Mouse (Mus musculus) skeletal muscle tissue, postnatal 0 days (tissue): ENCODE data around the gene Gm10643. TPM values are rescaled to one million over a fixed set of nuclear protein-coding genes. Genes with fewer than 3 reads are reported as not detected.

Experiments
- microRNA counts: library from miRNA; unstranded; fragments of <30 nt; microRNA quantifications from one replicate; lab custom pipeline; 2015
- microRNA-seq, 2 experiments: library from miRNA; unstranded; fragments of <30 nt; microRNA quantifications; one replicate each; pipeline ENCODE4; 2016
- polyA plus RNA-seq: library from polyadenylated mRNA; unstranded; fragments of >200 nt; fragmentation: Nextera tagmentation; extraction: Ambion mirVana; gene quantifications from 2 replicates; pipeline ENCODE4 v1.2.1, GENCODE M21; 2015

Gene Gm10643
- 1.1 and 1.2 TPM in 2 replicates for polyA plus RNA-seq

DNA sequence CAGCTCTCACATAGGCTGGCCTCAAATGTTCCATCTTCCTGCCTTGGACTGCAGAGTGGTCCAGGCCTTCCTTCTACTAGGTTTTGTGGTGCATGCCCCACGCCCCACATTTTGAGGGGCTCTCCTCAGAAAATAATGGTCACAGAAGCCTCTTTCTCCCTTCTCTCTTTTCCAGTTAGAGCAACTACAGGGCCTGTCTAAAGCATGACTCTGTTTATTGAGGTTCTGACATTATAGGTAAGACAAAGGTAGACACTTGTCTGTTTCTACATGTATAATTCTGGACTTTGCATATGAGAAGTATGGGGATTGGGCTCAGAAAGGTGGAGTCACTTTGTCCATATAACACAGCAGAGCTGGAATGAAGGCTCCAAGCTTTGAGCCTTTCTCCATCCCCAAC, at the start of gene Gm10643:
Gene Gm10643, minus strand, starts transcription at position 101 of the 400 bp plus-strand sequence.

DNA sequence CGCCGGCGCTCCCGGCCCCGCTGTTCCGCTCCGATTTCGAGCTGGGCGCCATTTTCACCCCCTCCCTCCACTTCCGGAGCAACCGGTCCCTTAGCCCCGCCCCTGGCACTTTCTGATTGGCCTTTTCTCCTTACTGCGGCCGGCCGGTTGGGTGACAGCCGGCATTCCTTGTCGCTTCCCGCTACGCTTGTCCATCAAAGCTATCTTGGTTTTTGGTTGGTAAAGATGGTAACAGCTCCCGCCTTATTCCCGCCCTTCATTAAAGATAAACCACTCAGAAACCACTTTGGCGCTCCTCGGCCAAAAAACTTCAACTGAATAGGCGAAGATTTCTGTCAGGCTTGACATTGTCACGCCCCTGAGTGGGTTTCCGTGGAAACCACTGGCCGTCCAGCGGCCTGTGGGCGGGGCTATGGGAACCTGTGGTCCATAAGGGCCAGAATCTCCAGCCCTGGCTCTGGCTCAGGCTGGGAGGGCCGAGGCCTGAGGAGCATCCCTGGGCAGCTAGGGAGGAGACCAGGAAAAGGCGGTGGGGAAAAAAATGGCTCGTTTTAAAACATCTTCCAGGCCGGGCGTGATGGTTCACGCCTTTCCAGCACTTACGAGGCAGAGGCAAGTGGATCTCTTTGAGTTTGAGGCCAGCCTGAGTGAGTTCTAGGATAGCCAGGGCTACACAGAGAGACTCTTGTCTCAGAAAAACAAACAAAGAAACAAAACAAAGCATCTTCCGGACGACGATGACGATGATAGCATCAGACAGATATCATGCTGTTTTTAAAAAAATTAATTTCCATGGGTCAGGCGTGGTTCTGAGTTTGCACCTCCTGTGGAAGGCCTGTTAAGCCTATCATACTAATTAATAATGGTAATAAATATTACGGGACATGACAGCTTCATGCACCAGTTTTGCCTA, 40.0 kb upstream of the Gm10643 start, which contains the start of gene Dcaf15:
Gene Dcaf15, minus strand, starts transcription at position 72 of the 913 bp plus-strand sequence.

DNA sequence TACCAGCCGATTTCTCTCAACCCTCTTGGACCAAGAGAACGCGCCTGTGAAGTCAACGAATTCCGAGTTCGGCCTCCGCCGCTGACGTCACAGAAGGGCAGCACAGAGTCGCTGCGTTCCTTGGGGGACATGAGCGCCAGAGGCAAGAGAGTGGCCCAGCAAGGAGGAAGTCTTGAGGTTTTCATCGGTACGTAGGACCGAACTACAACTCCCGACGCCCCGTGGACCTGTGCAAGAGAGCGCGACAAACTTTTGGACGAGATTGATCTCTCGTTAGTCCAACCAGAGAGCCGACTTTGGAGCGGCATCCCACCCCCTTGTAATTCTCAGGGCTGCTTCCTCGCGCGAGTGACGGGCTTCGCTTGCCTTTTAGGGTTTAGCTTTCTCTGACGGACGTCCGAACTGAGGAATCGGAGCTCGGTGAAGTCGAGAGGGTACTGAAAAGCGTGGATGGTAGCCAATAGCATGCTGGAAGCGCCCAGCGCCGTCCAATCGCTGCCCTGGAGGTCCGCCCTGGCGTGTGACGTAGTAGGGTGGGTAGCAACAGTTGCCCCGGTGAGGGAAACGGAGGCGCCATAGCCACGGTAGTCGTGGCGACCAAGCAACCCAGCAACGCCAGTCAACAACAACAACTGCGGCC, 1.5 kb upstream of the Gm10643 start, which contains the start of gene Rfx1:
Gene Rfx1, plus strand, starts transcription at position 544 of the 640 bp plus-strand sequence.

DNA sequence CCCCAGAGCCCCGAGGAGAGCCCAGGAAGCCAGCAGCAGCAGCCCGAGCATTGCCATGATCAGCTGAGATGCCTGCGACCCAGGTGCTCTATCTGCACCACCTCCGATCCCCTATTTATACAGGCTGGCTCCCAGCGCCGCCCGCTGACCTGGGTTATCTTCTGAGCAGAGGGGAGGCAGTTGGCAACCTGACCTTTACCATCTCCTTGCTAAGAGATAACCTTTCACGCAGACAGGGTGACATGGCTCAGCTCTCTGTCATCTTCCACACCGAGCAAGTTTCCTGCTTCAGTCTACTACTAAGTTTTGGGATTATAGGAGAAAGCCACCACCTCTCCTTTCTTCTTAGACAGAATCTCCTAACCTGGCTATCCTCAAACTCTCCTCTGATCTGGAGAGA, 20.0 kb downstream of the Gm10643 start, which contains the start of gene Rln3:
Gene Rln3, minus strand, starts transcription at position 101 of the 400 bp plus-strand sequence.

DNA sequence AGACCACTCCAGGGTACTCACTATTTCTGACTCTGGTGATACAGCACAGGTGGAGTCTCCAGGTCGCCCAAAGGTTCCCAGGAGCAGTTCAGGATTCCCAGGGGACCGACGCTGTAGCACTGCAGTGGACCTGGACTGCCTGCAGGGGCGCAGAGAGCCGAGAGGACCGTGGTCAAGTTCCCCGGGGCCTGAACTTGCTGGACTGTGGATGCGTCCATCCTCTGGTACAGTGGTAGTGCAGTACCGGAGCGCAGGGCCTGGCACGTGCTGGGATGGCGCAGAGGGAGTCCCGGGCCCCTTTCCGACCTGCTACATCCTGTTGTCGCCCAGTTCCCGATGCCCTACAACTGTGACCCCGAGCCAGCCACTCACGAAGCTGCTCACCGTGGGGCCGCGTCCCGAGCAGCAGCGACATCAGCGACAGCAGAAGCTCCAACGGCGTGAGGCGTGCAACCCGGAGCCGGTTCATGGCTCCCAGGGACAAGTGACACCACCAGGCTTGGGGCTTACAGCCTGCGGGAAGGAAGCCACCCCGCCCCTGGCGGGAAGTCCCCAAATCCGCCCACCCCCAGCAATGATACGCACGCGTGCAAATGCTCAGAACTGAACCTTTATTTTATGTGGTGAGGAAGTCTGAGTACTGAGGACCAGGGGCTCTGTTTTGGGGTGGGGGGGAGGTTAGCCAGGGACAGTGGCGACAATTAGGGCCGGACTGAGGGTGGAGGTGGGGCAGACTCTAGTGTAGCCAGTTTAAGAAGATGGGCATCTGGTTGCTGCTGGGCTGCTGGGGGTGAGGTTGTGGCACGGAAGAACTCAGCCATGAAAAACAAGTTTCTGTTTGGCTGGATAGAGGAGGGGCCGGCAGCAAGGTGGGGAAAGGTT, 22.6 kb downstream of the Gm10643 start, which contains the start of gene Il27ra:
Gene Il27ra, minus strand, starts transcription at position 524 of the 882 bp plus-strand sequence.

DNA sequence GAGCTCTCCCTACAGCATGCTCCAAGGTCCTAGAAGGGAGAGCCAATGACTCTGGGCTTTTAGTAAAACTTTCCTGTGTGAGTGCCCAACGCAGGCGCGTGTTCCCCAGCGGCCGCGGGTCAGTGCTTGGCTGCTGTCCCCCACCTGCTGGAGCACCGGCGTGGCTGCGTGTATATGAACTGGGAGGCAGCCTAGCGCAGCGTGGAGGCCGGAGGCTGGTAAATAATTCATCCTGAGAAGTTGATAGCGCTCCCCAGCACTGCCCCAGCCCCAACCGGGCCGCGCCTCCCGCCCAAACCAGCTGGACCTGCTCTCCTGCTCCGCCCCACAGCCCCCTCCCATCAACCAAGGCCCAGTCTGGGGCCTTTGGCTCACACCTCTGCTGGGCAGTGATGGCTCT, 43.8 kb downstream of the Gm10643 start, which contains the start of gene Palm3:
Gene Palm3, plus strand, starts transcription at position 376 of the 400 bp plus-strand sequence.

MicroRNAs encoded within 50 kb of the gene (microRNA counts, 519-probe panel; counts per million panel counts)
- microRNA mmu-miR-709 (lab: Ali Mortazavi, UCI): 296 counts per million, percentile 58 among the panel's probes with 10 or more counts

Small RNA genes within 50 kb of the gene (microRNA-seq; reads per million reads assigned to microRNA genes)
- 0 reads per million in 2 experiments for gene Mir709

Other genes starting within 250 kb of the Gm10643 start
- 3.8 and 3.9 TPM in 2 replicates for gene Adgrl1, start 165.0 kb downstream of the Gm10643 start, polyA plus RNA-seq
- gene Gm10644, start 109.9 kb downstream of the Gm10643 start, polyA plus RNA-seq: 0.18 and 0.30 TPM in 2 replicates
- 21.6 and 22.8 TPM in 2 replicates for gene Asf1b, start 109.6 kb downstream of the Gm10643 start, polyA plus RNA-seq
- 1,055 and 1,139 TPM in 2 replicates for gene Prkaca, start 92.1 kb downstream of the Gm10643 start, polyA plus RNA-seq
- 2.9 and 3.0 TPM in 2 replicates for gene Samd1, start 67.5 kb downstream of the Gm10643 start, polyA plus RNA-seq
- gene 1700067K01Rik, start 63.6 kb downstream of the Gm10643 start, polyA plus RNA-seq: 0.83 and 0.86 TPM in 2 replicates
- 1.5 and 1.6 TPM in 2 replicates for gene 2210011C24Rik, start 53.0 kb downstream of the Gm10643 start, polyA plus RNA-seq
- 3.7 and 3.8 TPM in 2 replicates for gene Palm3, start 43.7 kb downstream of the Gm10643 start, polyA plus RNA-seq
- gene Il27ra, start 22.5 kb downstream of the Gm10643 start, polyA plus RNA-seq: 0.56 and 0.69 TPM in 2 replicates
- gene Rln3, start 20.1 kb downstream of the Gm10643 start, polyA plus RNA-seq: not detected in 2 replicates
- 2.8 and 3.0 TPM in 2 replicates for gene Rfx1, start 1.7 kb upstream of the Gm10643 start, polyA plus RNA-seq
- 2.7 and 3.4 TPM in 2 replicates for gene Dcaf15, start 39.6 kb upstream of the Gm10643 start, polyA plus RNA-seq
- 0.13 TPM in 1 of 2 replicates, not detected in the other for gene Podnl1, start 60.9 kb upstream of the Gm10643 start, polyA plus RNA-seq
- 11.4 TPM in 2 replicates for gene Cc2d1a, start 82.8 kb upstream of the Gm10643 start, polyA plus RNA-seq
- gene 4930432K21Rik, start 82.9 kb upstream of the Gm10643 start, polyA plus RNA-seq: 0.61 and 0.62 TPM in 2 replicates
- gene Nanos3, start 120.1 kb upstream of the Gm10643 start, polyA plus RNA-seq: 1.6 and 3.2 TPM in 2 replicates
- 4.1 and 4.4 TPM in 2 replicates for gene Zswim4, start 171.9 kb upstream of the Gm10643 start, polyA plus RNA-seq
- gene D8Ertd738e, start 184.6 kb upstream of the Gm10643 start, polyA plus RNA-seq: 351 and 357 TPM in 2 replicates
- 47.7 and 50.2 TPM in 2 replicates for gene Mri1, start 192.2 kb upstream of the Gm10643 start, polyA plus RNA-seq
- 9.9 and 14.3 TPM in 2 replicates for gene Ccdc130, start 205.2 kb upstream of the Gm10643 start, polyA plus RNA-seq